Mouse (Mus musculus) liver, postnatal 0 days (tissue): ENCODE measurements at regions not wholly inside any gene's neighbourhood (a gene's known extent, or its start where the extent isn't known, plus 50 kb on each side); places are given as distances from the start of the nearest gene placed in this dataset.

ENCODE experiments used
- CTCF ChIP-seq: sonication (generic); IDR thresholded peaks from 2 replicates; pipeline ENCODE4 v1.5.1; 2016; ENCODE audit warnings: antibody characterized with exemption, low read depth
- EP300 ChIP-seq: IDR thresholded peaks from 2 replicates; pipeline ENCODE4 v1.6.1; 2016; ENCODE audit warnings: antibody characterized with exemption, low read depth, mild to moderate bottlenecking

- TF ChIP-seq CTCF (no peak), EP300 (no peak)
Observed at GRCm38 (mm10) chr12:96154095-96154494, 462.1 kb downstream of the Flrt2 start.
